Mouse (Mus musculus) heart, embryonic 11.5 days (tissue): ENCODE measurements around the gene Rsrc2. TPM values are rescaled to one million over a fixed set of nuclear protein-coding genes. Genes with fewer than 3 reads are reported as not detected.
A peak's percentile ranks its signal among the peaks of the same experiment; 100 is the strongest.

Experiments
- ATAC-seq: fragments of 200-750 bp; cut with Nextera tagmentation; replicated peaks from 2 replicates; pipeline ENCODE4 v1.8.0; 2017; ENCODE audit warnings: moderate library complexity; ENCODE audit not compliant: insufficient number of reproducible peaks, low FRiP score, low TSS enrichment
- H3K27ac ChIP-seq: fragments of 300-500 bp; sonication (generic); 2 replicates; pipeline ENCODE4 v1.5.1; 2014; ENCODE audit warnings: mild to moderate bottlenecking, low read depth, low read length
- H3K27me3 ChIP-seq: fragments of 300-500 bp; sonication (generic); 2 replicates; pipeline ENCODE4 v1.6.1; 2014; ENCODE audit warnings: mild to moderate bottlenecking, low read length, mixed read lengths; ENCODE audit not compliant: control insufficient read depth, insufficient read depth
- H3K36me3 ChIP-seq: fragments of 300-500 bp; sonication (generic); 2 replicates; pipeline ENCODE4 v1.6.1; 2014; ENCODE audit warnings: mild to moderate bottlenecking, low read length, moderate library complexity, mixed read lengths; ENCODE audit not compliant: control insufficient read depth, insufficient read depth
- H3K4me1 ChIP-seq: fragments of 300-500 bp; sonication (generic); 2 replicates; pipeline ENCODE4 v1.6.1; 2014; ENCODE audit warnings: low read length; ENCODE audit not compliant: control insufficient read depth, insufficient read depth
- H3K4me2 ChIP-seq: fragments of 300-500 bp; sonication (generic); 2 replicates; pipeline ENCODE4 v1.6.1; 2014; ENCODE audit warnings: mild to moderate bottlenecking, moderate library complexity
- H3K4me3 ChIP-seq: fragments of 300-500 bp; sonication (generic); 2 replicates; pipeline ENCODE4 v1.5.1; 2014; ENCODE audit warnings: low read depth, low read length
- H3K9ac ChIP-seq: fragments of 300-500 bp; sonication (generic); 2 replicates; pipeline ENCODE4 v1.6.1; 2014; ENCODE audit warnings: mild to moderate bottlenecking, low read depth, low read length, moderate library complexity
- H3K9me3 ChIP-seq: fragments of 300-500 bp; sonication (generic); replicated peaks from 2 replicates; pipeline ENCODE4 v1.6.1; 2016; ENCODE audit warnings: low read length; ENCODE audit not compliant: control insufficient read depth
- WGBS: fragments of 180-500 bp; shearing (Covaris S2); extraction: QIAGEN DNeasy Blood & Tissue Kit; methylation state at CpG from one replicate; pipeline ENCODE4 v1.1.7; 2014; ENCODE audit not compliant: insufficient replicate concordance; 5-methylcytosine and 5-hydroxymethylcytosine counted together
- polyA plus RNA-seq: library from polyadenylated mRNA; unstranded; fragments of >200 nt; fragmentation: Nextera tagmentation; extraction: Ambion mirVana; gene quantifications from 2 replicates; pipeline ENCODE4 v1.2.1, GENCODE M21; 2014

The Rsrc2 gene
- polyA plus RNA-seq, 1 experiment from 2014 or later = 109 TPM

- 94% methylated on average over 6 of the region's 6 CpGs for WGBS
- no peak for ATAC-seq
Observed at GRCm38 (mm10) chr5:123713782-123714181, 35.4 kb downstream of the Rsrc2 start.

GRCm38 (mm10) chr5:123709571-123709970, 39.6 kb downstream of the Rsrc2 start:
- Histone ChIP-seq H3K4me3 (no peak overlapping the region), H3K27ac (no peak overlapping the region), H3K36me3 (peaks cover 68% of the 10 kb centered on the region), H3K9ac (no peak overlapping the region), H3K9me3 (no peaks in the 10 kb centered on the region), H3K27me3 (no peaks in the 10 kb centered on the region), H3K4me2 (no peak overlapping the region), H3K4me1 (no peaks in the 10 kb centered on the region)
- ATAC-seq = no peak
- 91% methylated on average over 4 of the region's 4 CpGs for WGBS

More at GRCm38 (mm10) chr5:123713782-123714181, 35.4 kb downstream of the Rsrc2 start:
- Histone ChIP-seq H3K27ac (no peak overlapping the region), H3K4me1 (peaks cover 10% of the 10 kb centered on the region), H3K4me3 (no peak overlapping the region), H3K27me3 (no peaks in the 10 kb centered on the region), H3K4me2 (no peak overlapping the region), H3K9ac (no peak overlapping the region), H3K9me3 (no peaks in the 10 kb centered on the region), H3K36me3 (peaks cover 54% of the 10 kb centered on the region)

- no peak overlapping the region for H3K27ac ChIP-seq
- H3K27me3 ChIP-seq = no peaks in the 10 kb centered on the region
- H3K4me2 ChIP-seq = no peak overlapping the region
- H3K9me3 ChIP-seq = no peaks in the 10 kb centered on the region
- H3K4me3 ChIP-seq = no peak overlapping the region
- no peak overlapping the region for H3K9ac ChIP-seq
- H3K4me1 ChIP-seq = no peaks in the 10 kb centered on the region
- H3K36me3 ChIP-seq = peaks cover 64% of the 10 kb centered on the region
- 89% methylated on average over 12 of the region's 12 CpGs for WGBS
- no peak for ATAC-seq
Observed at GRCm38 (mm10) chr5:123708598-123708997, 40.6 kb downstream of the Rsrc2 start.

- H3K27ac ChIP-seq = no peak overlapping the region
- H3K4me3 ChIP-seq = no peak overlapping the region
- H3K4me2 ChIP-seq = no peak overlapping the region
- H3K36me3 ChIP-seq = peaks cover 34% of the 10 kb centered on the region
- no peaks in the 10 kb centered on the region for H3K9me3 ChIP-seq
- H3K4me1 ChIP-seq = no peaks in the 10 kb centered on the region
- WGBS = 68% methylated on average over 11 of the region's 11 CpGs
- H3K27me3 ChIP-seq = no peaks in the 10 kb centered on the region
- no peak for ATAC-seq
- no peak overlapping the region for H3K9ac ChIP-seq
Observed at GRCm38 (mm10) chr5:123700625-123701024, 48.6 kb downstream of the Rsrc2 start.

GRCm38 (mm10) chr5:123699198-123699597, 50.0 kb downstream of the Rsrc2 start:
- H3K27me3 ChIP-seq = no peaks in the 10 kb centered on the region
- H3K27ac ChIP-seq = no peak overlapping the region
- 0 out of 2 replicates have a peak, but pooled peaks cover 2% of the 10 kb centered on the region for H3K4me1 ChIP-seq
- no peak overlapping the region for H3K9ac ChIP-seq
- H3K4me3 ChIP-seq = no peak overlapping the region
- H3K36me3 ChIP-seq = peaks cover 29% of the 10 kb centered on the region
- 27% methylated on average over 3 of the region's 3 CpGs for WGBS
- ATAC-seq = no peak
- no peak overlapping the region for H3K4me2 ChIP-seq
- no peaks in the 10 kb centered on the region for H3K9me3 ChIP-seq

GRCm38 (mm10) chr5:123696961-123697360, 52.3 kb downstream of the Rsrc2 start:
- Histone ChIP-seq H3K9ac (no peak overlapping the region), H3K27ac (no peak overlapping the region), H3K9me3 (no peaks in the 10 kb centered on the region), H3K27me3 (no peaks in the 10 kb centered on the region), H3K4me2 (no peak overlapping the region), H3K4me1 (0 out of 2 replicates have a peak, but pooled peaks cover 2% of the 10 kb centered on the region), H3K4me3 (no peak overlapping the region), H3K36me3 (peaks cover 15% of the 10 kb centered on the region)
- WGBS = 70% methylated on average over 4 of the region's 4 CpGs
- ATAC-seq = no peak

- no peak overlapping the region for H3K27ac ChIP-seq
- H3K27me3 ChIP-seq = no peaks in the 10 kb centered on the region
- H3K4me1 ChIP-seq = 0 out of 2 replicates have a peak, but pooled peaks cover 2% of the 10 kb centered on the region
- ATAC-seq = no peak
- WGBS = 94% methylated on average over 7 of the region's 7 CpGs
- peaks cover 15% of the 10 kb centered on the region for H3K36me3 ChIP-seq
- no peaks in the 10 kb centered on the region for H3K9me3 ChIP-seq
- no peak overlapping the region for H3K4me3 ChIP-seq
- no peak overlapping the region for H3K4me2 ChIP-seq
- H3K9ac ChIP-seq = no peak overlapping the region
Observed at GRCm38 (mm10) chr5:123696244-123696643, 53.0 kb downstream of the Rsrc2 start.

GRCm38 (mm10) chr5:123694468-123694867, 54.7 kb downstream of the Rsrc2 start:
- WGBS = 59% methylated on average over 6 of the region's 6 CpGs

More at GRCm38 (mm10) chr5:123694468-123694867, 54.7 kb downstream of the Rsrc2 start:
- no peak overlapping the region for H3K4me2 ChIP-seq
- no peaks in the 10 kb centered on the region for H3K9me3 ChIP-seq
- H3K27ac ChIP-seq = peak overlapping the region; percentile 73
- H3K4me3 ChIP-seq = no peak overlapping the region
- H3K4me1 ChIP-seq = 0 out of 2 replicates have a peak, but pooled peaks cover 2% of the 10 kb centered on the region
- no peak overlapping the region for H3K9ac ChIP-seq
- H3K27me3 ChIP-seq = no peaks in the 10 kb centered on the region
- peaks cover 2% of the 10 kb centered on the region; the same call in 1 of the 2 replicates for H3K36me3 ChIP-seq
- no peak for ATAC-seq
